Comparison of ENCODE assay signal across 13 mouse cellular contexts in the genomic region with DNA sequence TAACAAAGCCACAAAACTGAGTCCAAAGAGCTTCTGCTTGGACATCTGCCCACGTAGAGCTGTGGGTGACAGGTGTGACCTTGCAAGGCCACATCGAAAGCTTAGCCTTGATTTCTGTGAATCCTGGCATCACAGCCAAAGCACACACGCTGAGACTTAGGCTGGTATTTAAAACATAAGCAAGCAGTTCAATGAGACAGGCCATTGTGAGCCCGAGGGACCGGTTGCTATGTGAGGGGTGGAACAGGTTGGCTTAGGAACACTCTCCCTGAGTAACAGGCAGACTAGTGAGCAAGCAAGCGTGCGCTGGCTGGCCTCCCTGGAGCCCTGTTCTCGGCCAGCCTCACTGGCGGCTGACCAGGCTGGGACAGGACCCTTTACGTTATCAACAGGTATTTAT. TPM values are rescaled to one million over a fixed set of nuclear protein-coding genes. Genes with fewer than 3 reads are reported as not detected.
DNase-seq lines count a peak whose midpoint lies in the region; ATAC-seq lines count a peak whose summit lies in the region.
"Had no signal": no experiment of that assay in that cellular context is flagged by ENCODE, and none has a peak within 500 bp of the region (broad histone marks: within the 10 kb centered on the region; RNA-seq: fewer than 3 reads in every experiment).

No protein-coding gene starts in this region.

- DNase-seq in cerebellum, postnatal 10 days = peak; percentile 63 to 73
- DNase-seq in cerebellum, adult 11-12 months = no peak
- DNase-seq in lung, adult 18-20 months = no peak
- peak; percentile 72 for DNase-seq in kidney, adult 11 months
- no peak for DNase-seq in right cerebral cortex, postnatal 14 days
- DNase-seq in adrenal gland, adult 18-20 months (ENCODE audit: low spot score in 2 of 2) = no peak
- DNase-seq: adrenal gland, adult 8-10 months; cerebellum, adult 9-11 months had no signal

- no peaks in the 10 kb centered on the region for H3K27me3 ChIP-seq in lung, embryonic 15.5 days
- no peaks in the 10 kb centered on the region for H3K27me3 ChIP-seq in neural tube, embryonic 15.5 days (replicated peaks)
- H3K27me3 ChIP-seq: neural tube, embryonic 12.5 days had no signal

- no peak overlapping the region for H3K9ac ChIP-seq in lung, embryonic 15.5 days
- no peak overlapping the region for H3K9ac ChIP-seq in neural tube, embryonic 15.5 days (replicated peaks)
- H3K9ac ChIP-seq: forebrain, embryonic 12.5 days; liver, embryonic 14.5 days; neural tube, embryonic 12.5 days had no signal

- H3K4me1 ChIP-seq in lung, embryonic 15.5 days = peaks cover 91% of the 10 kb centered on the region
- H3K4me1 ChIP-seq in neural tube, embryonic 15.5 days = peaks cover 72% of the 10 kb centered on the region

- H3K9me3 ChIP-seq in lung, embryonic 15.5 days = no peaks in the 10 kb centered on the region
- no peaks in the 10 kb centered on the region for H3K9me3 ChIP-seq in neural tube, embryonic 15.5 days (replicated peaks)
- H3K9me3 ChIP-seq: forebrain, embryonic 12.5 days; neural tube, embryonic 12.5 days had no signal

- H3K36me3 ChIP-seq in lung, embryonic 15.5 days = no peaks in the 10 kb centered on the region
- no peaks in the 10 kb centered on the region for H3K36me3 ChIP-seq in neural tube, embryonic 15.5 days
- H3K36me3 ChIP-seq: forebrain, embryonic 12.5 days had no signal

- no peak overlapping the region for H3K4me2 ChIP-seq in lung, embryonic 15.5 days
- no peak overlapping the region for H3K4me2 ChIP-seq in neural tube, embryonic 15.5 days
- H3K4me2 ChIP-seq: forebrain, embryonic 12.5 days; neural tube, embryonic 12.5 days had no signal

- H3K4me3 ChIP-seq in lung, embryonic 15.5 days = no peak overlapping the region
- no peak overlapping the region for H3K4me3 ChIP-seq in neural tube, embryonic 15.5 days (replicated peaks)
- H3K4me3 ChIP-seq: forebrain, embryonic 12.5 days; neural tube, embryonic 12.5 days had no signal

- H3K27ac ChIP-seq in lung, embryonic 15.5 days = peak overlapping the region; percentile 96
- H3K27ac ChIP-seq in neural tube, embryonic 15.5 days (replicated peaks) = 0 out of 2 replicates have a peak overlapping the region, but pooled peaks have one; percentile 49
- H3K27ac ChIP-seq: liver, embryonic 14.5 days; neural tube, embryonic 12.5 days had no signal

- ATAC-seq in lung, embryonic 15.5 days (ENCODE audit: borderline replicate concordance, extremely low read depth, low FRiP score, low TSS enrichment) = no peak
- ATAC-seq in neural tube, embryonic 15.5 days (ENCODE audit: low FRiP score) = no peak

- 54% methylated on average over 10 of the region's 10 CpGs for WGBS in lung, embryonic 15.5 days
- 48% methylated on average over 10 of the region's 10 CpGs for WGBS in neural tube, embryonic 15.5 days

RNA-seq across cellular contexts. Expression of gene Tcp11, which starts 58.5 kb away (rescaled TPM):
- 3.9 and 4.3 TPM in 2 replicates for polyA plus RNA-seq in lung, embryonic 15.5 days (2015; fragmentation: Nextera tagmentation; extraction: Ambion mirVana)
- 1.4 and 1.8 TPM in 2 replicates for polyA plus RNA-seq in neural tube, embryonic 15.5 days (2015; fragmentation: Nextera tagmentation; extraction: Ambion mirVana)
- total RNA-seq in adrenal gland, adult 18-20 months (2021) = not detected

Comparison
In these comparisons a context has a peak if more than half of its experiments do, and no peak if none do; other contexts are left out.
1. DNase-seq: peak in cerebellum, postnatal 10 days (2 of 2) and kidney, adult 11 months (single experiment); none in cerebellum, adult 11-12 months (single experiment), lung, adult 18-20 months (0 of 2), right cerebral cortex, postnatal 14 days (single experiment) and adrenal gland, adult 18-20 months (0 of 2).